Mouse (Mus musculus) midbrain, embryonic 11.5 days (tissue): Measurements from ENCODE around the gene 4930590J08Rik. TPM values are rescaled to one million over a fixed set of nuclear protein-coding genes. Genes with fewer than 3 reads are reported as not detected.
"Not testable (repeated sequence)": the region's sequence is repeated elsewhere in the genome, so short reads cannot be mapped to it uniquely, and the experiment has no call there.

Experiments used
- ATAC-seq: fragments of 200-750 bp; cut with Nextera tagmentation; 2 replicates; pipeline ENCODE4 v1.8.0; 2017; ENCODE audit warnings: moderate TSS enrichment, moderate library complexity; ENCODE audit not compliant: low FRiP score
- DNase-seq: peaks from one replicate; pipeline ENCODE4 v3.0.0; 2015; ENCODE audit warnings: low spot score; ENCODE audit errors: missing footprints
- H3K27ac ChIP-seq: fragments of 300-500 bp; sonication (generic); 2 replicates; pipeline ENCODE4 v1.5.1; 2014; ENCODE audit warnings: low read depth, low read length
- H3K27me3 ChIP-seq: fragments of 300-500 bp; sonication (generic); 2 replicates; pipeline ENCODE4 v1.6.1; 2014; ENCODE audit warnings: mild to moderate bottlenecking, low read length, moderate library complexity, mixed read lengths; ENCODE audit not compliant: control insufficient read depth, insufficient read depth
- H3K36me3 ChIP-seq: fragments of 300-500 bp; sonication (generic); 2 replicates; pipeline ENCODE4 v1.6.1; 2014; ENCODE audit warnings: mild to moderate bottlenecking, low read length, moderate library complexity, mixed read lengths; ENCODE audit not compliant: control insufficient read depth, insufficient read depth
- H3K4me1 ChIP-seq: fragments of 300-500 bp; sonication (generic); 2 replicates; pipeline ENCODE4 v1.6.1; 2014; ENCODE audit warnings: low read length; ENCODE audit not compliant: control insufficient read depth, insufficient read depth
- H3K4me2 ChIP-seq: fragments of 300-500 bp; sonication (generic); 2 replicates; pipeline ENCODE4 v1.6.1; 2014; ENCODE audit warnings: mild to moderate bottlenecking, moderate library complexity
- H3K4me3 ChIP-seq: fragments of 300-500 bp; sonication (generic); 2 replicates; pipeline ENCODE4 v1.5.1; 2014; ENCODE audit warnings: low read depth, low read length
- H3K9ac ChIP-seq: fragments of 300-500 bp; sonication (generic); 2 replicates; pipeline ENCODE4 v1.6.1; 2014; ENCODE audit warnings: low read length
- H3K9me3 ChIP-seq: fragments of 300-500 bp; sonication (generic); 2 replicates; pipeline ENCODE4 v1.6.1; 2016; ENCODE audit warnings: low read length; ENCODE audit not compliant: control insufficient read depth
- WGBS: fragments of 180-500 bp; shearing (Covaris S2); extraction: QIAGEN DNeasy Blood & Tissue Kit; methylation state at CpG from one replicate; pipeline ENCODE4 v1.1.7; 2014; 5-methylcytosine and 5-hydroxymethylcytosine counted together
- polyA plus RNA-seq: library from polyadenylated mRNA; unstranded; fragments of >200 nt; fragmentation: Nextera tagmentation; extraction: Ambion mirVana; gene quantifications from 2 replicates; pipeline ENCODE4 v1.2.1, GENCODE M21; 2014

The 4930590J08Rik gene
- polyA plus RNA-seq, 1 experiment from 2014 or later = 0.45 TPM

GRCm38 (mm10) chr6:91938491-91938890, 35.9 kb downstream of the 4930590J08Rik start:
- no peak overlapping the region for H3K4me2 ChIP-seq
- H3K27ac ChIP-seq = no peak overlapping the region
- ATAC-seq = no peak
- 31% methylated on average over 4 of the region's 4 CpGs for WGBS
- no peaks in the 10 kb centered on the region for H3K9me3 ChIP-seq
- no peaks in the 10 kb centered on the region for H3K36me3 ChIP-seq
- DNase-seq = no peak
- no peak overlapping the region for H3K9ac ChIP-seq
- no peak overlapping the region for H3K4me3 ChIP-seq
- no peaks in the 10 kb centered on the region for H3K4me1 ChIP-seq
- H3K27me3 ChIP-seq = no peaks in the 10 kb centered on the region

GRCm38 (mm10) chr6:91948426-91948825, 45.8 kb downstream of the 4930590J08Rik start:
- ATAC-seq = no peak
- Histone ChIP-seq H3K4me3 (no peak overlapping the region), H3K36me3 (no peaks in the 10 kb centered on the region), H3K4me2 (no peak overlapping the region), H3K9ac (no peak overlapping the region), H3K27ac (no peak overlapping the region), H3K27me3 (no peaks in the 10 kb centered on the region), H3K9me3 (no peaks in the 10 kb centered on the region), H3K4me1 (no peaks in the 10 kb centered on the region)
- peak; percentile 35 for DNase-seq
- WGBS = 87% methylated on average over 2 of the region's 2 CpGs

- not testable (repeated sequence) for H3K4me3 ChIP-seq, ATAC-seq, H3K27me3 ChIP-seq, H3K9ac ChIP-seq, H3K9me3 ChIP-seq, H3K4me1 ChIP-seq, H3K27ac ChIP-seq, H3K36me3 ChIP-seq, DNase-seq, H3K4me2 ChIP-seq
- 18% methylated on average over 2 of the region's 8 CpGs for WGBS
These were observed 55.4 kb downstream of the 4930590J08Rik start for GRCm38 (mm10) chr6:91958015-91958414.

GRCm38 (mm10) chr6:91960028-91960811, 57.6 kb downstream of the 4930590J08Rik start:
- 69% methylated on average over 8 of the region's 8 CpGs for WGBS
- DNase-seq (no peak), ATAC-seq (no peak)

GRCm38 (mm10) chr6:91963429-91963828, 60.8 kb downstream of the 4930590J08Rik start:
- DNase-seq (no peak), ATAC-seq (no peak)
- Histone ChIP-seq H3K9ac (no peak overlapping the region), H3K27ac (no peak overlapping the region), H3K4me1 (no peaks in the 10 kb centered on the region), H3K4me3 (no peak overlapping the region), H3K27me3 (no peaks in the 10 kb centered on the region), H3K4me2 (no peak overlapping the region), H3K36me3 (no peaks in the 10 kb centered on the region), H3K9me3 (no peaks in the 10 kb centered on the region)
- WGBS = 43% methylated on average over 4 of the region's 4 CpGs

More at GRCm38 (mm10) chr6:91960028-91960811, 57.6 kb downstream of the 4930590J08Rik start:
- H3K27ac ChIP-seq = no peak overlapping the region
- H3K9me3 ChIP-seq = no peaks in the 10 kb centered on the region
- H3K36me3 ChIP-seq = no peaks in the 10 kb centered on the region
- no peaks in the 10 kb centered on the region for H3K27me3 ChIP-seq
- no peak overlapping the region for H3K4me2 ChIP-seq
- no peak overlapping the region for H3K4me3 ChIP-seq
- no peak overlapping the region for H3K9ac ChIP-seq
- no peaks in the 10 kb centered on the region for H3K4me1 ChIP-seq

GRCm38 (mm10) chr6:91965060-91965459, 62.5 kb downstream of the 4930590J08Rik start:
- Histone ChIP-seq H3K9ac (no peak overlapping the region), H3K36me3 (no peaks in the 10 kb centered on the region), H3K4me1 (no peaks in the 10 kb centered on the region), H3K27ac (no peak overlapping the region), H3K27me3 (no peaks in the 10 kb centered on the region), H3K4me2 (no peak overlapping the region), H3K4me3 (no peak overlapping the region), H3K9me3 (no peaks in the 10 kb centered on the region)
- ATAC-seq (no peak), DNase-seq (no peak)
- 94% methylated on average over 8 of the region's 8 CpGs for WGBS

GRCm38 (mm10) chr6:91966006-91966405, 63.4 kb downstream of the 4930590J08Rik start:
- no peaks in the 10 kb centered on the region for H3K9me3 ChIP-seq
- no peak overlapping the region for H3K27ac ChIP-seq
- H3K4me1 ChIP-seq = no peaks in the 10 kb centered on the region
- ATAC-seq = no peak
- no peak overlapping the region for H3K9ac ChIP-seq
- no peak for DNase-seq
- H3K4me3 ChIP-seq = no peak overlapping the region
- 62% methylated on average over 6 of the region's 6 CpGs for WGBS
- no peaks in the 10 kb centered on the region for H3K27me3 ChIP-seq
- H3K4me2 ChIP-seq = no peak overlapping the region
- no peaks in the 10 kb centered on the region for H3K36me3 ChIP-seq

GRCm38 (mm10) chr6:91972201-91972646, 69.6 kb downstream of the 4930590J08Rik start:
- H3K4me3 ChIP-seq = no peak overlapping the region
- WGBS = 59% methylated on average over 9 of the region's 9 CpGs
- H3K27me3 ChIP-seq = no peaks in the 10 kb centered on the region
- H3K36me3 ChIP-seq = no peaks in the 10 kb centered on the region
- no peak for ATAC-seq
- peak; percentile 85 for DNase-seq
- H3K27ac ChIP-seq = no peak overlapping the region
- no peaks in the 10 kb centered on the region for H3K9me3 ChIP-seq
- H3K9ac ChIP-seq = no peak overlapping the region
- H3K4me2 ChIP-seq = no peak overlapping the region
- 0 out of 2 replicates have a peak, but pooled peaks cover 2% of the 10 kb centered on the region for H3K4me1 ChIP-seq

- Histone ChIP-seq H3K4me2 (no peak overlapping the region), H3K27me3 (peaks cover under 1% of the 10 kb centered on the region; the same call in 1 of the 2 replicates), H3K27ac (no peak overlapping the region), H3K9ac (no peak overlapping the region), H3K36me3 (no peaks in the 10 kb centered on the region), H3K4me3 (no peak overlapping the region), H3K9me3 (no peaks in the 10 kb centered on the region), H3K4me1 (0 out of 2 replicates have a peak, but pooled peaks cover 2% of the 10 kb centered on the region)
- no peak for ATAC-seq
- 76% methylated on average over 6 of the region's 6 CpGs for WGBS
- no peak for DNase-seq
These were observed 71.4 kb downstream of the 4930590J08Rik start for GRCm38 (mm10) chr6:91973972-91974371.
